Mouse (Mus musculus) liver, embryonic 13.5 days (tissue): ENCODE measurements around the gene Mllt11. TPM values are rescaled to one million over a fixed set of nuclear protein-coding genes. Genes with fewer than 3 reads are reported as not detected.

Source experiments
- ATAC-seq: fragments of 200-750 bp; cut with Nextera tagmentation; 2 replicates; pipeline ENCODE4 v1.8.0; 2017; ENCODE audit warnings: low read depth, mild to moderate bottlenecking, moderate number of reproducible peaks, moderate library complexity
- DNase-seq: peaks from one replicate; pipeline ENCODE4 v3.0.0; 2022
- H3K27ac ChIP-seq: fragments of 300-500 bp; sonication (generic); 2 replicates; pipeline ENCODE4 v1.5.1; 2015; ENCODE audit warnings: moderate library complexity, mild to moderate bottlenecking, inconsistent platforms
- H3K27me3 ChIP-seq: fragments of 300-500 bp; sonication (generic); 2 replicates; pipeline ENCODE4 v1.6.1; 2015; ENCODE audit warnings: mild to moderate bottlenecking, inconsistent platforms
- H3K36me3 ChIP-seq: fragments of 300-500 bp; sonication (generic); 2 replicates; pipeline ENCODE4 v1.6.1; 2015; ENCODE audit warnings: mild to moderate bottlenecking, inconsistent platforms
- H3K4me1 ChIP-seq: fragments of 300-500 bp; sonication (generic); replicated peaks from 2 replicates; pipeline ENCODE4 v1.6.1; 2015; ENCODE audit warnings: inconsistent platforms
- H3K4me2 ChIP-seq: fragments of 300-500 bp; sonication (generic); 2 replicates; pipeline ENCODE4 v1.6.1; 2015; ENCODE audit warnings: inconsistent platforms, mild to moderate bottlenecking, moderate library complexity
- H3K4me3 ChIP-seq: fragments of 300-500 bp; sonication (generic); replicated peaks from 2 replicates; pipeline ENCODE4 v1.5.1; 2015; ENCODE audit warnings: mild to moderate bottlenecking, inconsistent platforms
- H3K9ac ChIP-seq: fragments of 300-500 bp; sonication (generic); 2 replicates; pipeline ENCODE4 v1.6.1; 2015; ENCODE audit warnings: mild to moderate bottlenecking, inconsistent platforms
- H3K9me3 ChIP-seq: fragments of 300-500 bp; sonication (generic); replicated peaks from 2 replicates; pipeline ENCODE4 v1.6.1; 2016; ENCODE audit warnings: inconsistent platforms
- WGBS: fragments of 180-500 bp; shearing (Covaris S2); methylation state at CpG from one replicate; pipeline ENCODE4 v1.1.7; 2015; ENCODE audit not compliant: insufficient replicate concordance; 5-methylcytosine and 5-hydroxymethylcytosine counted together
- polyA plus RNA-seq: library from polyadenylated mRNA; unstranded; fragments of >200 nt; fragmentation: Nextera tagmentation; extraction: Ambion mirVana; gene quantifications from 2 replicates; pipeline ENCODE4 v1.2.1, GENCODE M21; 2015

Mllt11 gene
- polyA plus RNA-seq, 1 experiment from 2014 or later: 2.8 TPM

GRCm38 (mm10) chr3:95267855-95268254, 35.9 kb upstream of the Mllt11 start:
- no peak overlapping the region; the same call in 1 of the 2 replicates for H3K27ac ChIP-seq
- no peak for DNase-seq
- H3K9me3 ChIP-seq: no peaks in the 10 kb centered on the region

GRCm38 (mm10) chr3:95266052-95266451, 34.1 kb upstream of the Mllt11 start:
- peaks cover 14% of the 10 kb centered on the region for H3K4me1 ChIP-seq
- no peak overlapping the region for H3K27ac ChIP-seq
- H3K36me3 ChIP-seq: peaks cover 67% of the 10 kb centered on the region
- WGBS: 89% methylated on average over 3 of the region's 3 CpGs
- DNase-seq: no peak
- ATAC-seq: no peak
- H3K27me3 ChIP-seq: no peaks in the 10 kb centered on the region
- no peak overlapping the region for H3K4me2 ChIP-seq
- no peak overlapping the region for H3K4me3 ChIP-seq
- no peaks in the 10 kb centered on the region for H3K9me3 ChIP-seq
- H3K9ac ChIP-seq: no peak overlapping the region

More at GRCm38 (mm10) chr3:95267855-95268254, 35.9 kb upstream of the Mllt11 start:
- Histone ChIP-seq H3K27me3 (no peaks in the 10 kb centered on the region), H3K4me3 (no peak overlapping the region), H3K4me1 (peaks cover 14% of the 10 kb centered on the region), H3K4me2 (no peak overlapping the region), H3K9ac (no peak overlapping the region), H3K36me3 (peaks cover 54% of the 10 kb centered on the region)
- no peak for ATAC-seq

- Histone ChIP-seq H3K9ac (no peak overlapping the region), H3K4me2 (no peak overlapping the region), H3K4me1 (0 out of 2 replicates have a peak, but pooled peaks cover 11% of the 10 kb centered on the region), H3K27me3 (no peaks in the 10 kb centered on the region), H3K4me3 (no peak overlapping the region), H3K36me3 (peaks cover 76% of the 10 kb centered on the region), H3K9me3 (no peaks in the 10 kb centered on the region), H3K27ac (no peak overlapping the region)
- ATAC-seq: no peak
- WGBS: 76% methylated on average over 1 of the region's 1 CpGs
- no peak for DNase-seq
Observed at GRCm38 (mm10) chr3:95264724-95265123, 32.8 kb upstream of the Mllt11 start.

GRCm38 (mm10) chr3:95263089-95263739, 31.2 kb upstream of the Mllt11 start:
- H3K36me3 ChIP-seq: peaks cover 72% of the 10 kb centered on the region
- peak overlapping the region; percentile 63 for H3K27ac ChIP-seq
- H3K27me3 ChIP-seq: no peaks in the 10 kb centered on the region
- no peak overlapping the region for H3K4me2 ChIP-seq
- peak; percentile 78 for ATAC-seq
- peak; percentile 67 for DNase-seq
- 0 out of 2 replicates have a peak, but pooled peaks cover 11% of the 10 kb centered on the region for H3K4me1 ChIP-seq
- H3K9ac ChIP-seq: no peak overlapping the region
- H3K4me3 ChIP-seq: no peak overlapping the region
- H3K9me3 ChIP-seq: no peaks in the 10 kb centered on the region
- 36% methylated on average over 11 of the region's 11 CpGs for WGBS

GRCm38 (mm10) chr3:95261975-95262374, 30.0 kb upstream of the Mllt11 start:
- H3K4me1 ChIP-seq: 0 out of 2 replicates have a peak, but pooled peaks cover 8% of the 10 kb centered on the region
- H3K9me3 ChIP-seq: no peaks in the 10 kb centered on the region
- H3K36me3 ChIP-seq: peaks cover 69% of the 10 kb centered on the region
- no peak overlapping the region for H3K27ac ChIP-seq
- WGBS: 88% methylated on average over 4 of the region's 4 CpGs
- H3K9ac ChIP-seq: no peak overlapping the region
- DNase-seq: no peak
- no peak for ATAC-seq
- H3K4me2 ChIP-seq: no peak overlapping the region
- no peaks in the 10 kb centered on the region for H3K27me3 ChIP-seq
- H3K4me3 ChIP-seq: no peak overlapping the region

- Histone ChIP-seq H3K36me3 (peaks cover 67% of the 10 kb centered on the region), H3K9ac (no peak overlapping the region), H3K27me3 (no peaks in the 10 kb centered on the region), H3K9me3 (no peaks in the 10 kb centered on the region), H3K4me1 (no peaks in the 10 kb centered on the region), H3K27ac (no peak overlapping the region), H3K4me3 (no peak overlapping the region), H3K4me2 (no peak overlapping the region)
- DNase-seq (no peak), ATAC-seq (no peak)
- 78% methylated on average over 5 of the region's 5 CpGs for WGBS
Observed at GRCm38 (mm10) chr3:95256931-95257330, 25.0 kb upstream of the Mllt11 start.

- DNase-seq (no peak), ATAC-seq (no peak)
Observed at GRCm38 (mm10) chr3:95250783-95251424, 18.9 kb upstream of the Mllt11 start, which contains the start of gene Bnipl. Gene Bnipl, minus strand, starts transcription at chr3:95251193.

GRCm38 (mm10) chr3:95250361-95250760, 18.4 kb upstream of the Mllt11 start:
- ATAC-seq: no peak
- Histone ChIP-seq H3K36me3 (peaks cover 17% of the 10 kb centered on the region), H3K27me3 (no peaks in the 10 kb centered on the region), H3K4me2 (no peak overlapping the region), H3K9ac (no peak overlapping the region), H3K4me3 (no peak overlapping the region), H3K9me3 (no peaks in the 10 kb centered on the region), H3K27ac (no peak overlapping the region), H3K4me1 (peaks cover 15% of the 10 kb centered on the region)
- DNase-seq: no peak
- WGBS: 72% methylated on average over 5 of the region's 5 CpGs

More at GRCm38 (mm10) chr3:95250783-95251424, 18.9 kb upstream of the Mllt11 start, which contains the start of gene Bnipl:
- Histone ChIP-seq H3K9ac (no peak within 1 kb of the TSS), H3K36me3 (peaks cover 23% of the 10 kb centered on the region), H3K4me3 (no peak within 1 kb of the TSS), H3K4me1 (peaks cover 15% of the 10 kb centered on the region), H3K4me2 (no peak within 1 kb of the TSS), H3K27ac (no peak within 1 kb of the TSS), H3K9me3 (no peaks in the 10 kb centered on the region), H3K27me3 (no peaks in the 10 kb centered on the region)
- 46% methylated on average over 7 of the region's 7 CpGs for WGBS

- Histone ChIP-seq H3K36me3 (peaks cover under 1% of the 10 kb centered on the region; the same call in 1 of the 2 replicates), H3K9ac (no peak overlapping the region), H3K4me1 (peaks cover 15% of the 10 kb centered on the region), H3K4me2 (no peak overlapping the region), H3K27me3 (no peaks in the 10 kb centered on the region), H3K27ac (no peak overlapping the region), H3K4me3 (no peak overlapping the region), H3K9me3 (no peaks in the 10 kb centered on the region)
- WGBS: 50% methylated on average over 1 of the region's 1 CpGs
- DNase-seq (no peak), ATAC-seq (no peak)
Observed at GRCm38 (mm10) chr3:95247660-95248336, 15.8 kb upstream of the Mllt11 start.

- Histone ChIP-seq H3K4me1 (peaks cover 15% of the 10 kb centered on the region), H3K4me2 (no peak overlapping the region), H3K4me3 (no peak overlapping the region), H3K27ac (peak overlapping the region; percentile 2), H3K36me3 (no peaks in the 10 kb centered on the region), H3K9ac (no peak overlapping the region), H3K27me3 (no peaks in the 10 kb centered on the region), H3K9me3 (no peaks in the 10 kb centered on the region)
- ATAC-seq (no peak), DNase-seq (no peak)
- WGBS: 62% methylated on average over 5 of the region's 5 CpGs
Observed at GRCm38 (mm10) chr3:95246465-95247231, 14.7 kb upstream of the Mllt11 start.

GRCm38 (mm10) chr3:95243086-95243485, 11.1 kb upstream of the Mllt11 start:
- ATAC-seq (no peak), DNase-seq (no peak)
- 73% methylated on average over 2 of the region's 2 CpGs for WGBS
- Histone ChIP-seq H3K9me3 (no peaks in the 10 kb centered on the region), H3K4me1 (peaks cover 19% of the 10 kb centered on the region), H3K4me2 (no peak overlapping the region), H3K4me3 (no peak overlapping the region), H3K27me3 (no peaks in the 10 kb centered on the region), H3K9ac (no peak overlapping the region), H3K36me3 (peaks cover 3% of the 10 kb centered on the region), H3K27ac (no peak overlapping the region)
